Mouse (Mus musculus) forebrain, embryonic 15.5 days (tissue): ENCODE measurements around the gene Mlst8. TPM values are rescaled to one million over a fixed set of nuclear protein-coding genes. Genes with fewer than 3 reads are reported as not detected.
A peak's percentile ranks its signal among the peaks of the same experiment; 100 is the strongest.

Experiments
- ATAC-seq: fragments of 200-750 bp; cut with Nextera tagmentation; replicated peaks from 2 replicates; pipeline ENCODE4 v1.8.0; 2017; ENCODE audit warnings: mild to moderate bottlenecking, moderate TSS enrichment, moderate library complexity
- H3K27ac ChIP-seq: fragments of 300-500 bp; sonication (generic); replicated peaks from 2 replicates; pipeline ENCODE4 v1.5.1; 2015; ENCODE audit warnings: mild to moderate bottlenecking, inconsistent platforms
- H3K27me3 ChIP-seq: fragments of 300-500 bp; sonication (generic); 2 replicates; pipeline ENCODE4 v1.6.1; 2015; ENCODE audit warnings: inconsistent platforms
- H3K36me3 ChIP-seq: fragments of 300-500 bp; sonication (generic); 2 replicates; pipeline ENCODE4 v1.6.1; 2015; ENCODE audit warnings: mild to moderate bottlenecking, inconsistent platforms
- H3K4me1 ChIP-seq: fragments of 300-500 bp; sonication (generic); 2 replicates; pipeline ENCODE4 v1.6.1; 2015; ENCODE audit warnings: inconsistent platforms
- H3K4me2 ChIP-seq: fragments of 300-500 bp; sonication (generic); replicated peaks from 2 replicates; pipeline ENCODE4 v1.6.1; 2015; ENCODE audit warnings: mild to moderate bottlenecking, inconsistent platforms
- H3K4me3 ChIP-seq: fragments of 300-500 bp; sonication (generic); 2 replicates; pipeline ENCODE4 v1.5.1; 2015; ENCODE audit warnings: mild to moderate bottlenecking, inconsistent platforms
- H3K9ac ChIP-seq: fragments of 300-500 bp; sonication (generic); replicated peaks from 2 replicates; pipeline ENCODE4 v1.6.1; 2015; ENCODE audit warnings: mild to moderate bottlenecking, inconsistent platforms
- H3K9me3 ChIP-seq: fragments of 300-500 bp; sonication (generic); 2 replicates; pipeline ENCODE4 v1.6.1; 2016; ENCODE audit warnings: inconsistent platforms
- WGBS: fragments of 180-500 bp; shearing (Covaris S2); methylation state at CpG from one replicate; pipeline ENCODE4 v1.1.7; 2015; ENCODE audit warnings: mixed read lengths; 5-methylcytosine and 5-hydroxymethylcytosine counted together
- polyA plus RNA-seq: library from polyadenylated mRNA; unstranded; fragments of >200 nt; fragmentation: Nextera tagmentation; extraction: Ambion mirVana; gene quantifications from 2 replicates; pipeline ENCODE4 v1.2.1, GENCODE M21; 2015

Gene Mlst8
- 35.2 and 36.4 TPM in 2 replicates for polyA plus RNA-seq

DNA sequence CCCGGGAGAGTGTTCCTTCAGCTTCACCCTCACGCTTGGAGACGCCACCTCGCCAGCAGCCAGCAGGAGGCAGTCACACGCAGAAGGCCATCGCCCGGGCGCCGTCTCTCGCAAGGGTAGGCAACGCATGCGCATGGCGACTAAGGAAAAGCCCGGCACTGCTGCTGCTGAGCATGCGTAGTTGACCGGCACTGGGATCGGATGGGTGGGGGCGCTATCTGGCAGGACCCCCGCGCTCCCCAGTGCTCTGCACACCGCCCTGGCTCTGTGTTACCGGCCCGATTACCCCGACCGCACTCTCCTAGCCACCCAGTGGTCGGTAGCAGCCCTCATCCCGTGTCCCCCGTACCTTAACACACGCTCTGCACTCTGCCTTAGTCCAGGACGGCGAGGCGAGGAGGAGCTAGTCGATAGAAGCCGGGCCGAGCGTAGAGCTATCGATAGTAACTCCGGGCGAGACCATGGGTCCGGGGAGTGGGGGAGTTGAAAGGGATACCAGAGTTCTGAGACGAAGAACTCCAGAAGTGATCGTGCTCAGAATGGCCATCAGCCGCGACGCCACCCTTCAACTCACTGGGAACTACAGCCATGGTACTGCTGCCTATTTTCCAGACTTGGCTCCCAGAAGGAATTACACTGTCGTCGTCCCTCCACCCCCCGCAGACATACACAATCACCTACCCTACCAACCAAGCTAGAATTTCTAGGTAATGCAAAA lies at the start of gene Mlst8:
TSS of gene Mlst8 (minus strand) at position 416 of the 718 bp plus-strand sequence.
- peak; percentile 95 for ATAC-seq
- WGBS: under 1% methylated on average over 48 of the region's 48 CpGs
- peak within 1 kb of the TSS; percentile 53 for H3K4me2 ChIP-seq

DNA sequence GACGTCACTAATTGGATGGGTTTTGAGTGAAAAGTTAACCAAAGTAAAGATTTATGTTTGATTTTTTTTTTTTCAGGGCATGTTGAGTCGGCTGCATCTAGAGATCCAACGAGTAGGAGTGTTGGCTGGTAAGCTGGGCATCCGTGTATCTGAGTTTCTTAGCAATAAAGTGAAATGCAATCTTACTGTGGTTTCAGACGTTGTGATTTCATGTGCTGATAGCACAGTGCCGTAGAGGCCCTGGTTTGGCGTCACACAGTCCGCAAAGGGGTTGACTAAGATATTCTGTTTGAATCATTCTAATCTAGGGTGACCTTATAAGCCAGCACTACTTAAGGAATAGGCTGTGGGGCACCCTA lies 49.7 kb upstream of the Mlst8 start:
- peak overlapping the region; percentile 71 for H3K4me2 ChIP-seq
- H3K4me1 ChIP-seq: peaks cover 64% of the 10 kb centered on the region
- no peaks in the 10 kb centered on the region for H3K27me3 ChIP-seq
- H3K36me3 ChIP-seq: no peaks in the 10 kb centered on the region
- H3K27ac ChIP-seq: peak overlapping the region; percentile 83
- WGBS: under 1% methylated on average over 8 of the region's 8 CpGs
- no peaks in the 10 kb centered on the region for H3K9me3 ChIP-seq
- peak overlapping the region; percentile 93 for H3K4me3 ChIP-seq
- ATAC-seq: no peak
- H3K9ac ChIP-seq: peak overlapping the region; percentile 59

More for the DNA sequence above, at the start of gene Mlst8:
- H3K9ac ChIP-seq: peak within 1 kb of the TSS; percentile 92
- peak within 1 kb of the TSS; percentile 90 for H3K4me3 ChIP-seq
- no peaks in the 10 kb centered on the region for H3K9me3 ChIP-seq
- peaks cover 15% of the 10 kb centered on the region for H3K4me1 ChIP-seq
- no peaks in the 10 kb centered on the region for H3K27me3 ChIP-seq
- H3K36me3 ChIP-seq: peaks cover 34% of the 10 kb centered on the region
- peak within 1 kb of the TSS; percentile 98 for H3K27ac ChIP-seq

DNA sequence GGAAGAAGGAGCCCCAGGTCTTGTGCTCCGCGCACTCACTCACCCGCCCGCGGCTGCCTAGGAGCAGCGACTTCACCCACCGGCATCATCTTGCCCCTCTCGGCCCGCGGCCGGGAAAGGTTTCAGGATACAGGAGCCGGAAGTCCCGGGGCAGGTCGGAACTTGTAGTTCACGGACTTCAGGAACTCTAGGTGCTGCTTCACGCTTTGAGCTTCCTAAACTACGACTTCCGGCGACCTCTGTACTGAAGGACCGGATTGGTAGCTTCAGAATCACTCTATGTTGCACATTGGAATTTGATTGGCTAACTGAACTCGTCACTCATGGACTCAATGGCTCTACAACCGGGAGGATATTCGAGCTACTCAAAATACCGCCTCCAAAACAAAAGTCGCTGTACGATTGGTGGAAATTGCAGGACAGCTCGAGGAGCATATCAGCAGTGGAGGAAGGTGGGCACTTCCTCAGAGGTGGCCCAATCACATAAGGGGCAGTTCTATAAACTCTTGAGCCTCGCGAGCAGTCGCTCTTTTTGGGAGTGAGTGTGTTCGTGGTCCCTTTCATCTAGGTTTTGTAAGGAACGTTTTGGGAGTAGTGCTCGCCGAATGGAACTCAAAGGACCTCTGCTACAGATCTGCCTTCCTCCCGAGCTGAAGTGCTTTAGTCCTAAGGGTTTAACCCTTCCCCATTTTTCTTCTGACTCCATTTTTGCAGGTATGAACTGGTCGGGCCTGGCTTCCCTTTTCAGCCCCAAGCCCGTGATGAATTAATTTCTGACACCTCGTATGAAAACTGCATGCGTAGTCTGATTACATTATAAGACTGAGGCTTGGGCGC lies 49.1 kb upstream of the Mlst8 start, which contains the start of gene Traf7:
TSS of gene Traf7 (minus strand) at position 216 of the 837 bp plus-strand sequence.
- peak; percentile 98 for ATAC-seq
- WGBS: 0% methylated on average over 40 of the region's 40 CpGs
- H3K9me3 ChIP-seq: no peaks in the 10 kb centered on the region
- H3K27ac ChIP-seq: peak within 1 kb of the TSS; percentile 86
- peak within 1 kb of the TSS; percentile 97 for H3K9ac ChIP-seq
- no peaks in the 10 kb centered on the region for H3K36me3 ChIP-seq
- H3K4me3 ChIP-seq: peak within 1 kb of the TSS; percentile 93
- peaks cover 58% of the 10 kb centered on the region for H3K4me1 ChIP-seq
- H3K4me2 ChIP-seq: peak within 1 kb of the TSS; percentile 71
- no peaks in the 10 kb centered on the region for H3K27me3 ChIP-seq

DNA sequence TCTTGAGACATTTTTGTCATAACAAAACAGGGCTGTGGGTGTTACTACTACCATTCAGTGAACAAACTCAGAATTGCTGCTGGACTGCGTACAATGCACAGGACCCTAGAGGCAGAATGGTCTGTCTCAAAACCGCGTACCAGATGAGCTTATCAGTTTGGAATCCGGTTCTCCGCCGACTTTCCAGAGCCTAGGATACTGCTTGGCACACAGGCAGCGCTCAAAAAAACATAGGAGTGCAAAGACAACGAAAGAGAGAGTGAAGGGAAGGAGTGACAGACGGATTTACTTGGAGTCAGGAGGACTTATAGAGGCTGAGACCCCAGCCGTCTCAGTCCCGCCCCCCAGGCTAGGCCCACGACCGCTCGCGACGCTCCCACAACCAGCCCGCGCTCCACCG lies 48.4 kb upstream of the Mlst8 start:
- Histone ChIP-seq H3K9me3 (no peaks in the 10 kb centered on the region), H3K4me3 (peak overlapping the region; percentile 93), H3K4me2 (peak overlapping the region; percentile 65), H3K27ac (peak overlapping the region; percentile 86), H3K9ac (peak overlapping the region; percentile 97), H3K36me3 (no peaks in the 10 kb centered on the region), H3K4me1 (peaks cover 53% of the 10 kb centered on the region), H3K27me3 (no peaks in the 10 kb centered on the region)
- under 1% methylated on average over 19 of the region's 19 CpGs for WGBS
- peak; percentile 1; the same call in 1 of the 2 replicates for ATAC-seq

DNA sequence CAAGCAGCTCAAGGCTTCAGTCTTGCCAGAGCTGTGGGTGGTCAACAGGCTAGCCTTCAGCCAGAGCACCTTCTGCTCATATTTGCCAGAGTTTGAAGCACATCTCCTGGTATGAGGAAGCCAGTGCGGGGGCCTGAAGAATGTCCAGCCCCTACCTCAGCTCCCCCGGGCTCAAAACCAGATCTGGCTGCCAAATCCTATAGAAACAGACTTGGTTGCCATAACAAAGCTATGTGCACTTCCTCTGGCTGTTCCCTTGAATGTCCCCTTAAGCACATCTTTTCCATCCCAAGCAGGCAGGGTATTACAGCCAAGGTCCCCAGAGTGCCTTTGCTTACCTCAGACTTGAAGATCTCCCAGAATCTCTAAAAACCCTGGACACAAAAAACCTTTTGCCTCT lies 45.9 kb upstream of the Mlst8 start:
- Histone ChIP-seq H3K27ac (no peak overlapping the region), H3K36me3 (0 out of 2 replicates have a peak, but pooled peaks cover 2% of the 10 kb centered on the region), H3K27me3 (no peaks in the 10 kb centered on the region), H3K9ac (no peak overlapping the region), H3K4me1 (peaks cover 35% of the 10 kb centered on the region), H3K9me3 (no peaks in the 10 kb centered on the region), H3K4me3 (no peak overlapping the region), H3K4me2 (no peak overlapping the region)
- 89% methylated on average over 2 of the region's 2 CpGs for WGBS
- ATAC-seq: no peak

DNA sequence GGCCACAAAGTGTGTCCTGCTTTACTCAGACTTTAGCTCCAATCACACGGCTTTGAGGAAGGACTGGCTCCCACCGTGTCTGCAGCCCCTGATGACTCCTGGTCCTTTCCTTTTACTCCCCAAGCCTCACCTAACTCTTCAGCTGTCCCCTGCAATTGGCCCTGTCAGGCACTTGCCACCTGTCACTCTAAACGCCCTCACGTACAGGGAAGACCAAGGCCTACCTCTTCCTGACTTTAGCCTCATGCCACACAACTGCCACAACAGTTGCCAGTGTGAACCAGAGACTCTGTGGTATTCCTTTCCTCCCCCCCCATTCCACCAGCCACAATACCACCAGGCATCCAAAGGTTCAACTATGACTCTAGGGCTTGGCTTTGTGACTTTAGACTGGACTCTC lies 41.6 kb upstream of the Mlst8 start:
- H3K9ac ChIP-seq: no peak overlapping the region
- WGBS: 83% methylated on average over 4 of the region's 4 CpGs
- no peak overlapping the region for H3K27ac ChIP-seq
- no peak overlapping the region for H3K4me2 ChIP-seq
- no peaks in the 10 kb centered on the region for H3K9me3 ChIP-seq
- H3K27me3 ChIP-seq: no peaks in the 10 kb centered on the region
- no peak for ATAC-seq
- no peak overlapping the region for H3K4me3 ChIP-seq
- H3K36me3 ChIP-seq: peaks cover 30% of the 10 kb centered on the region
- peaks cover 6% of the 10 kb centered on the region for H3K4me1 ChIP-seq

DNA sequence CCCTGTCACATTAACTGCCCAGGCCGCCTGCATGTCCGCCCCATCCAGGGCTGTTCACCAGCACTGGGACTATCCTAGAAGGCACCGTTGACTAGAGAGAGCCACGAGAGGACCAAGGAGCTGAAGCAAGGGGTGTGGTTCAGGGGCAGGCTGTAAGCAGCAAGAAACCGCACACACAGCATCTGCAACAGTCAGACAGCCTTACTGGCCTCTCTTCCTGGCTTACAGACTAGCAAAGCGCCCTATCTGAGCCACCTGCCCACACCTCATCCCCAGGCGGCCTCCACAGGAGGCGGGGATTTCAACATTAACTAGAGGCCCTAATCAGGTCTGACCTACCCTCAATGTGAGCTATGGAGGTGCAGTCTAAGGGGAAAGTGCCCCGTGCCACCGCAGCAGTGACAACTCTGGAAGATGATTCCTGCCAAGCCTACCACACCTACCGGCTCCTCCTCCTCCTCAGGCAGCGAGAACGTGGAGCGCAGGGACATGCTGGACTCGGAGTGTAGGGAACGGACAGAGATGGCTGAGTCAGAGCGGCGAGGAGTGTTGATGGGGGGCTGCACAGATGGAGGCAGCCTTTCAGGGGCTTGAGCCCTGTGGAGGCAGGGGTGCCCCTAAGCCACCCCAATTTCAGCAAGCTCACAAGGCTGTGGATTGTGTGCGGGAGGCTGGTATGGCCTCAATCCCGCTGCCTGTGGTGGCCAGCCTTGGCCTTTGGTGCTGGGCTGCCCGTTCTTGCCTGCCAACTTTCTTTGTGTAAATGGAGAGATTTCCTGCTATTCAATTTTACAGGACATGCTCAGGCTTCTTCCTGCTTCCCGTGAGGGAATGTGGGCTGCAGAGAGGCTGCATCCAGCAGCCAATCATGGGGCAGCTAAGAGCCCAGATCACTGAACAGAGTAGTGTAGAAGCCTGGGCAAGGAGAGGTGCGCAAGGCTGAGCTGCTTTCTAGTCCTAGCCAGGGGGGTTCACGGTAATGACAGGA lies 35.7 kb upstream of the Mlst8 start:
- peaks cover 72% of the 10 kb centered on the region for H3K36me3 ChIP-seq

DNA sequence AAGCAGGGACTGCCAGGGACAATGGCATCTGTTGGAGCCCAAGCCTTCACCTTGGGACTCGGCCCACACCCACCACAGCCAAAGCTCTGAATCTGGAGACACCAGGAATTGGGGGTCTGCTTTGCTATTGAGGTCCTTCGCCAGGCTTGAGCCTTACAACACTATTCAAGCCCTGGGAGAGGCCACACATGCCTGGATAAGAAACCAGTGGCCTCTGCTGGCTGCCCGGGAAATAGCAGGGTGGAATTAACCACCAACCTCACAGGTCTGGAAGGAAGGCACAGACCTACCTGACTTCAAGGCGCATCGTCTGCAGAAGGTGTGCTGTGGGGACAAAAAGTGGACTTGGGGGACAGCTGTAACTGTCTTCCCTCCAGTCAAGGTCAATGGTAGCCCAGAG lies 34.7 kb upstream of the Mlst8 start:
- H3K4me1 ChIP-seq: no peaks in the 10 kb centered on the region
- H3K36me3 ChIP-seq: peaks cover 78% of the 10 kb centered on the region
- WGBS: 49% methylated on average over 5 of the region's 5 CpGs
- no peak overlapping the region for H3K4me3 ChIP-seq
- ATAC-seq: peak; percentile 62
- H3K9ac ChIP-seq: no peak overlapping the region
- no peak overlapping the region for H3K27ac ChIP-seq
- H3K4me2 ChIP-seq: no peak overlapping the region
- no peaks in the 10 kb centered on the region for H3K9me3 ChIP-seq
- H3K27me3 ChIP-seq: no peaks in the 10 kb centered on the region

More for the DNA sequence above, 35.7 kb upstream of the Mlst8 start:
- no peak overlapping the region for H3K4me3 ChIP-seq
- 89% methylated on average over 24 of the region's 24 CpGs for WGBS
- no peak overlapping the region for H3K4me2 ChIP-seq
- 0 out of 2 replicates have a peak overlapping the region, but pooled peaks have one; percentile 5 for H3K27ac ChIP-seq
- no peak overlapping the region for H3K9ac ChIP-seq
- H3K4me1 ChIP-seq: no peaks in the 10 kb centered on the region
- peak; percentile 9 for ATAC-seq
- no peaks in the 10 kb centered on the region for H3K27me3 ChIP-seq
- H3K9me3 ChIP-seq: no peaks in the 10 kb centered on the region

DNA sequence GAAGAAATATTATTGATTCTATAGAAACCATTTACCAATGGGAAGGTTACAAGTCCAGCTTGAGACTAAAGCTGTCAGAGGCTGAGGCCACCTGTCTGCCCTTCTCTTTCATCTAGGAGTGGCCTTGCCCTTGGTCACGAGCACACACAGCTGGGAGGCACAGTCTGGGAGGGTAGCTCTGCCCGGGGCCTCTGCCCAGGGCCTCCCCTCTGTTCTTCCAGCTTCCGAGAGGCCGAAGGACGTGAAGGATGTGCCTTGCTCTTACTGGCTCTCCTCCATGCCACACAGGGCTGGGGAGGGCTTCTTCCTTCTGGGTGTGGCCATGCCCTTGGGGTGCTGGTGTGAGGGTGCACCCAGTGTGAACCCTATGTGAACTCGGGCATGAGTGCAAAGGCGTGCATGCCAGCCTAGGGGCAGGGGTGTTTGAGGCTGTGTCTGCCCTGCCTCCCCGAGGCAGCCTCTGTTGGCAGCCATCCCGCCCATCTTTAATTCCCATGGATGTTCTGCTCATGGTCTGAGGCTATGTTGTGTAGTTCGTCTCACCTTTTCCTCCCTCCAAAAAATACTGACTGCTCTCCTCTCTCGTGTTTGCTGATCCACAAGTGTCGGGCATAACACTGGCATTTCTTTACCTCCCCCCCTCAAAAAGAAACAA lies 29.1 kb upstream of the Mlst8 start:
- no peak overlapping the region for H3K4me2 ChIP-seq
- no peak overlapping the region for H3K9ac ChIP-seq
- H3K9me3 ChIP-seq: no peaks in the 10 kb centered on the region
- no peaks in the 10 kb centered on the region for H3K4me1 ChIP-seq
- H3K27me3 ChIP-seq: no peaks in the 10 kb centered on the region
- H3K36me3 ChIP-seq: peaks cover 76% of the 10 kb centered on the region
- H3K27ac ChIP-seq: no peak overlapping the region
- H3K4me3 ChIP-seq: no peak overlapping the region
- ATAC-seq: no peak
- 83% methylated on average over 12 of the region's 12 CpGs for WGBS

DNA sequence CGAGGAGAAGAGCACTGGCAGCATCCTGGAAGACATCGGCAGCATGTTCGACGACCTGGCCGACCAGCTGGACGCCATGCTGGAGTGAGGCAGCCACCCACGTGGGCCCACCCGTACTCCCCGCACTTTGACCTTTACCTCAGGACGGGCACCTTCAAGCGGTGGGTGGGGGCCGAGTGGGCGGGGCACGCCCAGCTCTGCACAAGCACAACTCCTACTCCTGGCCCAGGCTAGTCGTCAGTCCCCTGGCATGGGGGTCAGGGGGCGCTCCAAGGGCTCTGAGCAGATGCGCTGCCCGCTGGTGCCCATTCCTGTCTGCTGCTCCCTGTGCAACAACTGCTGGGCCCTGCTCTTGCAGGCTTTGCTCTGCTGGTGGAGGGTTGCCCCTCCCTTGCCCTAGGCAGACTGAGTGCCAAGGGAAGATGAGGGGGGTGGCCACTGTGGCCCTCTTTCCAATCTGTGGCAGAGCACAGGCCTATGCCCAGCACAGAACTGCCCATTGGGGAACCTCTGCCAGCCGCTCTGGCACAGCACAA lies 28.3 kb upstream of the Mlst8 start:
- H3K4me1 ChIP-seq: no peaks in the 10 kb centered on the region
- H3K36me3 ChIP-seq: peaks cover 83% of the 10 kb centered on the region
- no peak overlapping the region for H3K9ac ChIP-seq
- no peaks in the 10 kb centered on the region for H3K9me3 ChIP-seq
- no peak overlapping the region for H3K4me3 ChIP-seq
- H3K27me3 ChIP-seq: no peaks in the 10 kb centered on the region
- H3K27ac ChIP-seq: no peak overlapping the region
- ATAC-seq: no peak; the same call in 1 of the 2 replicates
- WGBS: 60% methylated on average over 19 of the region's 19 CpGs
- H3K4me2 ChIP-seq: no peak overlapping the region
